In genomic region chr2:103599296-103599695, GRCm38 (mm10) we compare ENCODE assay signal across 15 mouse cellular contexts. TPM values are rescaled to one million over a fixed set of nuclear protein-coding genes. Genes with fewer than 3 reads are reported as not detected.
DNase-seq lines count a peak whose midpoint lies in the region; ATAC-seq lines count a peak whose summit lies in the region.
"Had no signal": no experiment of that assay in that cellular context is flagged by ENCODE, and none has a peak within 500 bp of the region (broad histone marks: within the 10 kb centered on the region; RNA-seq: fewer than 3 reads in every experiment).

No protein-coding gene starts in this region.

- peak; percentile 70 for DNase-seq in heart, adult 11 months
- no peak for DNase-seq in heart, adult 8-10 months (ENCODE audit: low spot score)
- DNase-seq in hindbrain, embryonic 11.5 days (ENCODE audit: low spot score) = no peak
- DNase-seq in lung, postnatal 10 days = no peak
- no peak for DNase-seq in right cerebral cortex, adult 18-20 months
- DNase-seq: adrenal gland, postnatal 25 days; cerebellum, adult 8-10 months; right cerebral cortex, postnatal 14 days; thymus, postnatal 25 days had no signal

- no peak for ATAC-seq in hindbrain, embryonic 13.5 days (ENCODE audit: low FRiP score)
- no peak for ATAC-seq in hindbrain, embryonic 11.5 days (ENCODE audit: low FRiP score)
- ATAC-seq in lung, embryonic 15.5 days (ENCODE audit: borderline replicate concordance, extremely low read depth, low FRiP score, low TSS enrichment) = no peak
- ATAC-seq in limb, embryonic 15.5 days (ENCODE audit: insufficient number of reproducible peaks, low FRiP score, low TSS enrichment, low read depth) = no peak

- H3K9me3 ChIP-seq in hindbrain, embryonic 13.5 days = no peaks in the 10 kb centered on the region
- no peaks in the 10 kb centered on the region for H3K9me3 ChIP-seq in hindbrain, embryonic 11.5 days (ENCODE audit: control insufficient read depth, low read length)
- no peaks in the 10 kb centered on the region for H3K9me3 ChIP-seq in lung, embryonic 15.5 days
- no peaks in the 10 kb centered on the region for H3K9me3 ChIP-seq in limb, embryonic 15.5 days
- H3K9me3 ChIP-seq: forebrain, embryonic 15.5 days; midbrain, embryonic 13.5 days had no signal

- 75% methylated on average over 1 of the region's 1 CpGs for WGBS in hindbrain, embryonic 13.5 days
- WGBS in hindbrain, embryonic 11.5 days = 88% methylated on average over 1 of the region's 1 CpGs
- WGBS in lung, embryonic 15.5 days = 62% methylated on average over 1 of the region's 1 CpGs
- WGBS in limb, embryonic 15.5 days = 49% methylated on average over 1 of the region's 1 CpGs

- H3K4me1 ChIP-seq in hindbrain, embryonic 13.5 days (replicated peaks) = peaks cover 28% of the 10 kb centered on the region
- peaks cover 4% of the 10 kb centered on the region for H3K4me1 ChIP-seq in hindbrain, embryonic 11.5 days (replicated peaks; ENCODE audit: control insufficient read depth, insufficient read depth, low read length)
- peaks cover 50% of the 10 kb centered on the region for H3K4me1 ChIP-seq in lung, embryonic 15.5 days
- H3K4me1 ChIP-seq in limb, embryonic 15.5 days = peaks cover 61% of the 10 kb centered on the region

- no peaks in the 10 kb centered on the region for H3K27me3 ChIP-seq in hindbrain, embryonic 13.5 days
- no peaks in the 10 kb centered on the region for H3K27me3 ChIP-seq in hindbrain, embryonic 11.5 days (ENCODE audit: control insufficient read depth, insufficient read depth, low read length)
- H3K27me3 ChIP-seq in lung, embryonic 15.5 days = no peaks in the 10 kb centered on the region
- H3K27me3 ChIP-seq in limb, embryonic 15.5 days = no peaks in the 10 kb centered on the region
- H3K27me3 ChIP-seq: forebrain, embryonic 15.5 days; midbrain, embryonic 13.5 days had no signal

- no peaks in the 10 kb centered on the region for H3K36me3 ChIP-seq in hindbrain, embryonic 13.5 days
- no peaks in the 10 kb centered on the region for H3K36me3 ChIP-seq in hindbrain, embryonic 11.5 days (ENCODE audit: control insufficient read depth, insufficient read depth, low read length)
- no peaks in the 10 kb centered on the region for H3K36me3 ChIP-seq in lung, embryonic 15.5 days
- no peaks in the 10 kb centered on the region for H3K36me3 ChIP-seq in limb, embryonic 15.5 days
- H3K36me3 ChIP-seq: forebrain, embryonic 15.5 days; midbrain, embryonic 13.5 days had no signal

- H3K9ac ChIP-seq in hindbrain, embryonic 13.5 days = 0 out of 2 replicates have a peak overlapping the region, but pooled peaks have one; percentile 1
- H3K9ac ChIP-seq in hindbrain, embryonic 11.5 days (ENCODE audit: low read depth, low read length) = no peak overlapping the region
- H3K9ac ChIP-seq in lung, embryonic 15.5 days = no peak overlapping the region
- H3K9ac ChIP-seq in limb, embryonic 15.5 days = no peak overlapping the region
- H3K9ac ChIP-seq: midbrain, embryonic 13.5 days had no signal

- H3K27ac ChIP-seq in hindbrain, embryonic 13.5 days = no peak overlapping the region
- H3K27ac ChIP-seq in hindbrain, embryonic 11.5 days (ENCODE audit: low read depth, low read length) = no peak overlapping the region
- H3K27ac ChIP-seq in lung, embryonic 15.5 days = 0 out of 2 replicates have a peak overlapping the region, but pooled peaks have one; percentile 27
- peak overlapping the region; percentile 76 for H3K27ac ChIP-seq in limb, embryonic 15.5 days
- H3K27ac ChIP-seq: macrophage had no signal

- H3K4me3 ChIP-seq in hindbrain, embryonic 13.5 days = no peak overlapping the region
- H3K4me3 ChIP-seq in hindbrain, embryonic 11.5 days (ENCODE audit: low read depth, low read length) = no peak overlapping the region
- H3K4me3 ChIP-seq in lung, embryonic 15.5 days = no peak overlapping the region
- no peak overlapping the region for H3K4me3 ChIP-seq in limb, embryonic 15.5 days
- H3K4me3 ChIP-seq: forebrain, embryonic 15.5 days; midbrain, embryonic 13.5 days had no signal

- H3K4me2 ChIP-seq in hindbrain, embryonic 13.5 days = no peak overlapping the region
- no peak overlapping the region for H3K4me2 ChIP-seq in hindbrain, embryonic 11.5 days (replicated peaks; ENCODE audit: low read depth, low read length)
- H3K4me2 ChIP-seq in lung, embryonic 15.5 days = no peak overlapping the region
- H3K4me2 ChIP-seq in limb, embryonic 15.5 days = no peak overlapping the region
- H3K4me2 ChIP-seq: forebrain, embryonic 15.5 days; midbrain, embryonic 13.5 days had no signal

RNA-seq across cellular contexts. Expression of gene Abtb2, which starts 33.2 kb away (rescaled TPM):
- total RNA-seq in heart, adult 8-10 months (2022) = 10 to 100 TPM; 22.9 to 27.5 (median 24.8) TPM
- 10.9 and 13.1 TPM in 2 replicates for polyA plus RNA-seq in hindbrain, embryonic 13.5 days (2015; fragmentation: Nextera tagmentation; extraction: Ambion mirVana)
- polyA plus RNA-seq in hindbrain, embryonic 11.5 days (2014; fragmentation: Nextera tagmentation; extraction: Ambion mirVana) = 13.9 and 14.6 TPM in 2 replicates
- polyA plus RNA-seq in lung, embryonic 15.5 days (2015; fragmentation: Nextera tagmentation; extraction: Ambion mirVana) = 8.3 and 8.5 TPM in 2 replicates
- polyA plus RNA-seq in limb, embryonic 15.5 days (2015; fragmentation: Nextera tagmentation; extraction: Ambion mirVana) = 16.7 and 16.9 TPM in 2 replicates

Comparison
In these comparisons a context has a peak if more than half of its experiments do, and no peak if none do; other contexts are left out.
1. H3K27ac ChIP-seq: peak in lung, embryonic 15.5 days (single experiment) and limb, embryonic 15.5 days (single experiment); none in hindbrain, embryonic 13.5 days (single experiment) and hindbrain, embryonic 11.5 days (single experiment).